Mouse (Mus musculus) ES-Bruce4 (cell line): ENCODE data around the gene Pithd1. TPM values are rescaled to one million over a fixed set of nuclear protein-coding genes. Genes with fewer than 3 reads are reported as not detected.

Source experiments
- H3K27ac ChIP-seq: 2 replicates; pipeline ENCODE4 v1.5.1; 2012; ENCODE audit warnings: low read length, inconsistent platforms; ENCODE audit not compliant: insufficient read depth
- H3K27me3 ChIP-seq: 2 replicates; pipeline ENCODE4 v1.6.1; 2012; ENCODE audit warnings: mild to moderate bottlenecking, low read length, inconsistent platforms; ENCODE audit not compliant: control insufficient read depth, poor library complexity, insufficient read depth, severe bottlenecking
- H3K36me3 ChIP-seq: 2 replicates; pipeline ENCODE4 v1.6.1; 2012; ENCODE audit warnings: inconsistent platforms, mild to moderate bottlenecking, low read length, moderate library complexity; ENCODE audit not compliant: control insufficient read depth, poor library complexity, insufficient read depth, severe bottlenecking
- H3K4me1 ChIP-seq: one replicate; pipeline ENCODE4 v1.8.1; 2011; ENCODE audit warnings: low read length; ENCODE audit not compliant: control insufficient read depth, insufficient read depth
- H3K4me3 ChIP-seq: 2 replicates; pipeline ENCODE4 v1.5.1; 2011; ENCODE audit warnings: low read depth, mild to moderate bottlenecking, low read length
- H3K9ac ChIP-seq: 2 replicates; pipeline ENCODE4 v1.6.1; 2012; ENCODE audit warnings: low read depth, mild to moderate bottlenecking, inconsistent platforms; ENCODE audit not compliant: poor library complexity, severe bottlenecking
- H3K9me3 ChIP-seq: replicated peaks from 2 replicates; pipeline ENCODE4 v1.6.1; 2012; ENCODE audit warnings: mild to moderate bottlenecking, low read length, inconsistent platforms; ENCODE audit not compliant: control insufficient read depth, poor library complexity, insufficient read depth, severe bottlenecking
- CTCF ChIP-seq: IDR thresholded peaks from one replicate; pipeline ENCODE4 v1.8.1; 2011; ENCODE audit warnings: low read depth, low read length
- EP300 ChIP-seq: IDR thresholded peaks from 2 replicates; pipeline ENCODE4 v1.6.1; 2011; ENCODE audit warnings: low read depth, low read length; ENCODE audit not compliant: insufficient read depth
- POLR2A ChIP-seq: IDR thresholded peaks from one replicate; pipeline ENCODE4 v1.8.1; 2011; ENCODE audit warnings: low read length; ENCODE audit not compliant: insufficient read depth
- polyA plus RNA-seq: library from polyadenylated mRNA; stranded (reverse); fragments of >200 nt; gene quantifications from 2 replicates; pipeline ENCODE4 v1.2.4, GENCODE M21; 2011; ENCODE audit warnings: low read depth; ENCODE audit not compliant: missing spikeins, insufficient read depth, insufficient read length

The Pithd1 gene
- polyA plus RNA-seq, 1 experiment, result 44.9 TPM

- H3K9ac ChIP-seq, result peak overlapping the region; percentile 95
- H3K27ac ChIP-seq, result no peak overlapping the region
- no peaks in the 10 kb centered on the region for H3K9me3 ChIP-seq
- H3K27me3 ChIP-seq, result no peaks in the 10 kb centered on the region
- H3K36me3 ChIP-seq, result no peaks in the 10 kb centered on the region
- TF ChIP-seq POLR2A (no peak), CTCF (no peak), EP300 (no peak)
- peak overlapping the region; percentile 100 for H3K4me3 ChIP-seq
- peaks cover 1% of the 10 kb centered on the region for H3K4me1 ChIP-seq
These were observed 33.9 kb upstream of the Pithd1 start for GRCm38 (mm10) chr4:136020743-136021548.

DNA sequence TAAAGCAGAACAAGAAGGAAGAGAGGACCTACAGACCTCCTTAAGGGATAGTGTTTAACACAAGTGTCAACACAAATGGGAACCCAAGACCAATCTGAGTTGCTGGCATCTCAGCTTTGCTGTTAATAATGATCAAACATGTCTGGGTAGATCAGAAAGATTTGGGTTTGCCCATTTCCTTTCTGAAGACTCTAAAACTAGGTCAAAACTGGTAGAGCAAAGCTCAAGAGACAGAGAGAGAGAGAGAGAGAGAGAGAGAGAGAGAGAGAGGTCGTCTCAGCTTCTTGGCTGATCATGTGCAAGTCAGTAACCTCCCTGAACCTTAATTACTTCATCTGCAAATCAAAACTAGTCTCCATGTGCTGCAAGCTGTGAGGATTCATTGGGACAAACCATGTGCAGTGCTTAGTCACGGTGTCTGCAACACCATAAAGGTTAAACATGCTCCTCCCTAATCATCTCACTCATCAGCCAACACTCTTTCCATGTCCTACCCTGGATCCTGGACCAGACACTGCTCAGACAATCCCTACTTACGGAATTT lies 29.1 kb upstream of the Pithd1 start:
- TF ChIP-seq CTCF (no peak), POLR2A (no peak), EP300 (no peak)
- Histone ChIP-seq H3K4me1 (peaks cover 1% of the 10 kb centered on the region), H3K27ac (no peak overlapping the region), H3K9ac (no peak overlapping the region), H3K36me3 (peaks cover 6% of the 10 kb centered on the region; the same call in 1 of the 2 replicates), H3K27me3 (no peaks in the 10 kb centered on the region), H3K9me3 (no peaks in the 10 kb centered on the region), H3K4me3 (no peak overlapping the region)

DNA sequence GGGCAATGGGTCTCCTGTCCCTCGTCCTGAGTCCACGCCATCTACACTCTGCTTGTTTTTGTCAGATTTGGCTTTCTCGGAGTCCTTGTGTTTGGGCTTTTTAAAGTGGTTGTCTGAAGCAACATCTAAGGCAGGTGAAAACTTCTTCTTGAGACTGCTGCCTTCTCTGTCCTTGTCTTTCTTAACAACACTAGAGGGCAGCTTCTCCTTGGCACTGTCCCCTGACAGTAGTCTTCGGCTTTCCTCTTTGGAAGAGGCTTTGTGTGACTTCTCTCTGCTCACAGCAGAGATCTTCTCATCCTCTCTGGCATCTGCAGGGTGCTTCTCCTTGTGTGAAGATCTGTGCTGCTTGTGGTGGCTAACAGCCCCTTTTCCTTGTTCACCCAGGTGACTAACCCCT lies 23.5 kb upstream of the Pithd1 start:
- Histone ChIP-seq H3K9ac (no peak overlapping the region), H3K36me3 (peaks cover 49% of the 10 kb centered on the region), H3K27ac (no peak overlapping the region), H3K4me1 (no peaks in the 10 kb centered on the region), H3K9me3 (no peaks in the 10 kb centered on the region), H3K27me3 (no peaks in the 10 kb centered on the region), H3K4me3 (no peak overlapping the region)
- TF ChIP-seq POLR2A (no peak), CTCF (no peak), EP300 (no peak)

- H3K4me3 ChIP-seq, result no peak overlapping the region
- H3K27me3 ChIP-seq, result no peaks in the 10 kb centered on the region
- TF ChIP-seq CTCF, result no peak
- TF ChIP-seq EP300, result no peak
- no peak for TF ChIP-seq POLR2A
- H3K9ac ChIP-seq, result no peak overlapping the region
- H3K27ac ChIP-seq, result no peak overlapping the region
- no peaks in the 10 kb centered on the region for H3K4me1 ChIP-seq
- H3K9me3 ChIP-seq, result no peaks in the 10 kb centered on the region
- peaks cover 61% of the 10 kb centered on the region for H3K36me3 ChIP-seq
These were observed 21.9 kb upstream of the Pithd1 start for GRCm38 (mm10) chr4:136008782-136009447.

- H3K9me3 ChIP-seq, result no peaks in the 10 kb centered on the region
- peaks cover 63% of the 10 kb centered on the region for H3K36me3 ChIP-seq
- no peak overlapping the region for H3K9ac ChIP-seq
- no peak overlapping the region for H3K4me3 ChIP-seq
- no peak overlapping the region for H3K27ac ChIP-seq
- TF ChIP-seq POLR2A, result no peak
- no peak for TF ChIP-seq CTCF
- no peak for TF ChIP-seq EP300
- H3K27me3 ChIP-seq, result no peaks in the 10 kb centered on the region
- H3K4me1 ChIP-seq, result no peaks in the 10 kb centered on the region
These were observed 19.8 kb upstream of the Pithd1 start for GRCm38 (mm10) chr4:136006821-136007220.
